Mouse (Mus musculus) myocyte (in vitro differentiated cells): ENCODE measurements around the gene Farp1. TPM values are rescaled to one million over a fixed set of nuclear protein-coding genes. Genes with fewer than 3 reads are reported as not detected.

Experiments used
- H3K27me3 ChIP-seq: one replicate; pipeline ENCODE4 v1.6.1; 2011; ENCODE audit not compliant: control insufficient read depth, insufficient read depth, insufficient read length
- H3K36me3 ChIP-seq: one replicate; pipeline ENCODE4 v1.6.1; 2011; ENCODE audit not compliant: control insufficient read depth, insufficient read depth
- H3K4me2 ChIP-seq: one replicate; pipeline ENCODE4 v1.6.1; 2011; ENCODE audit warnings: low read depth, control low read depth
- H3K4me3 ChIP-seq: one replicate; pipeline ENCODE4 v1.5.1; 2011; ENCODE audit warnings: mild to moderate bottlenecking, control low read depth, moderate library complexity
- H3K79me2 ChIP-seq: one replicate; pipeline ENCODE4 v1.6.1; 2011; ENCODE audit not compliant: control insufficient read depth, insufficient read depth
- H3ac ChIP-seq: one replicate; pipeline ENCODE4 v1.6.1; 2011; ENCODE audit not compliant: control insufficient read depth, insufficient read length
- CEBPB ChIP-seq: IDR thresholded peaks from 2 replicates; pipeline ENCODE4 v1.6.1; 2011; ENCODE audit warnings: mild to moderate bottlenecking, moderate library complexity; ENCODE audit not compliant: poor library complexity, insufficient read depth, severe bottlenecking
- E2F4 ChIP-seq: IDR thresholded peaks from one replicate; pipeline ENCODE4 v1.6.1; 2011; ENCODE audit warnings: mild to moderate bottlenecking, control low read depth, moderate library complexity; ENCODE audit not compliant: insufficient read depth
- MAX ChIP-seq: IDR thresholded peaks from one replicate; pipeline ENCODE4 v1.6.1; 2011; ENCODE audit warnings: low read depth, mild to moderate bottlenecking, control low read depth
- MYOD1 ChIP-seq, 3 experiments: IDR thresholded peaks; one replicate each; pipeline ENCODE4 v1.6.1; 2011; ENCODE audit warnings: control low read depth in 2 of 3, low read depth in 2 of 3, mild to moderate bottlenecking in 2 of 3, moderate library complexity in 1 of 3; ENCODE audit not compliant: insufficient read length in 2 of 3, control insufficient read depth in 1 of 3
- MYOG ChIP-seq, 3 experiments: IDR thresholded peaks; one replicate each; pipeline ENCODE4 v1.6.1; 2011; ENCODE audit warnings: control low read depth in 2 of 3, low read depth in 2 of 3, mild to moderate bottlenecking in 2 of 3; ENCODE audit not compliant: insufficient read length in 2 of 3, control insufficient read depth in 1 of 3, insufficient read depth in 1 of 3
- POLR2A ChIP-seq: IDR thresholded peaks from one replicate; pipeline ENCODE4 v1.6.1; 2011; ENCODE audit warnings: low read depth, mild to moderate bottlenecking, control low read depth, moderate library complexity; ENCODE audit not compliant: insufficient read length
- POLR2AphosphoS2 ChIP-seq: IDR thresholded peaks from one replicate; pipeline ENCODE4 v1.6.1; 2011; ENCODE audit warnings: low read depth, control low read depth; ENCODE audit not compliant: insufficient read length
- REST ChIP-seq: IDR thresholded peaks from one replicate; pipeline ENCODE4 v1.6.1; 2011; ENCODE audit warnings: mild to moderate bottlenecking, control low read depth, moderate library complexity; ENCODE audit not compliant: insufficient read depth, insufficient read length
- SRF ChIP-seq: IDR thresholded peaks from one replicate; pipeline ENCODE4 v1.6.1; 2011; ENCODE audit warnings: low read depth; ENCODE audit not compliant: control insufficient read depth, insufficient read length
- TCF12 ChIP-seq: IDR thresholded peaks from one replicate; pipeline ENCODE4 v1.6.1; 2011; ENCODE audit warnings: mild to moderate bottlenecking, control low read depth; ENCODE audit not compliant: poor library complexity, insufficient read depth, severe bottlenecking
- TCF3 ChIP-seq: IDR thresholded peaks from one replicate; pipeline ENCODE4 v1.6.1; 2011; ENCODE audit warnings: low read depth, control low read depth; ENCODE audit not compliant: insufficient read length
- USF1 ChIP-seq: IDR thresholded peaks from one replicate; pipeline ENCODE4 v1.6.1; 2011; ENCODE audit warnings: low read depth, mild to moderate bottlenecking, control low read depth, moderate library complexity
- polyA plus RNA-seq: library from polyadenylated mRNA; unstranded; fragments of >200 nt; fragmentation: generic; extraction: Trizol; gene quantifications from one replicate; pipeline ENCODE4 v1.2.1, GENCODE M21; 2012; ENCODE audit warnings: missing spikeins

Gene Farp1
- polyA plus RNA-seq, 1 experiment: 29.7 TPM

DNA sequence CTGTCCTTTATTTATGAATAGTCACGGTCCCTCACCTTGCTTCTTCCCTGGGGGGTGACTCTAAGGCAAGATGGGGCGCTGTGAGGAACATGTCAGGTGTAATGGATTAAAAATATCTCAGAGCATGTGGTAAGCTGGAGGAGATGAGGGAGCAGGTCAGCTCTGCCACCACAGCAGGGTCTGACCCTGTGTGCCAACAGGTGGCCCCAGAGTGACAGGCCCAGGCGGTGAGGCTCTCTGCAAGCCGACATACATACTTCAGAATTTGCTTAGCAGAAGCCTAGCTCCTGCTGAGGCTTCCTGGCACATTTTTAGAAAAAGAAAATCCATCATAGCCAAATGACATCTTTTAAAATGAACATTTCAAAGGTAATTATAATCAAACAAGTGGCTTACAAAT lies 178.7 kb downstream of the Farp1 start:
- TF ChIP-seq USF1 (no peak), POLR2AphosphoS2 (no peak), POLR2A (no peak), TCF3 (no peak), MAX (no peak), MYOD1 (IDR thresholded peaks at IDR 0.05; ENCODE audit: control insufficient read depth in 1 of 3, insufficient read length in 2 of 3, low read depth in 2 of 3) (peak in 2 of 3 experiments; percentile 63 to 89), SRF (no peak), E2F4 (no peak), MYOG (IDR thresholded peaks at IDR 0.05; ENCODE audit: control insufficient read depth in 1 of 3, insufficient read depth in 1 of 3, insufficient read length in 2 of 3, low read depth in 2 of 3) (peak in 2 of 3 experiments; percentile 60 to 69), CEBPB (no peak), TCF12 (no peak)
- H3ac ChIP-seq: no peak overlapping the region
- peaks cover 11% of the 10 kb centered on the region for H3K36me3 ChIP-seq
- peaks cover 3% of the 10 kb centered on the region for H3K79me2 ChIP-seq
- H3K4me2 ChIP-seq: no peak overlapping the region
- no peak overlapping the region for H3K4me3 ChIP-seq
- no peaks in the 10 kb centered on the region for H3K27me3 ChIP-seq

- no peaks in the 10 kb centered on the region for H3K27me3 ChIP-seq
- H3K36me3 ChIP-seq: peaks cover 6% of the 10 kb centered on the region
- no peak for TF ChIP-seq CEBPB
- no peak for TF ChIP-seq TCF3
- no peak for TF ChIP-seq USF1
- no peak for TF ChIP-seq MYOG (IDR thresholded peaks at IDR 0.05; ENCODE audit: control insufficient read depth in 1 of 3, insufficient read depth in 1 of 3, insufficient read length in 2 of 3, low read depth in 2 of 3)
- TF ChIP-seq MYOD1 (IDR thresholded peaks at IDR 0.05; ENCODE audit: control insufficient read depth in 1 of 3, insufficient read length in 2 of 3, low read depth in 2 of 3): no peak
- no peak for TF ChIP-seq E2F4
- no peak for TF ChIP-seq MAX
- no peak for TF ChIP-seq SRF
- no peak for TF ChIP-seq POLR2AphosphoS2
- no peak for TF ChIP-seq REST
- no peak for TF ChIP-seq POLR2A
- no peak for TF ChIP-seq TCF12
- H3ac ChIP-seq: no peak overlapping the region
- no peak overlapping the region for H3K4me2 ChIP-seq
- H3K4me3 ChIP-seq: no peak overlapping the region
- peaks cover 3% of the 10 kb centered on the region for H3K79me2 ChIP-seq
Measured at GRCm38 (mm10) chr14:121214636-121215257, 179.7 kb downstream of the Farp1 start.

DNA sequence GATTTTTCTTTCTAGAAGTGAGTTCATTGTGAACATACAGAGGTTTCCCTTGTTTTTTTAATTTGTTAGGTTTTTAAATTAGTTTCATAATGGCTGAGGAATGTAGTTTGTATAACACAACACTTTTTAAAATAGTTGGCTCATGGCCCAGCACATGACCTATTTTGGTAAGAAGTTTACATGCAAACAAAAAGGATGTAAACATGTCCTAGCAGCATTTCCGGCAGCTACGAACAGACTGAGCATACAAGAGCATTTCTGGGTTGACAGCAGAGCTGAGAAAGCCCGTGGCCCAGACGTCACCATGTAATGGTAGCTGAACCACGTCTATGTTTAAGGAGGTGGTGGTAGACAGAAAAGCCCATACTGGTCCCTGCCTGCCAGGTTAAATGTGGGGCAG lies 180.8 kb downstream of the Farp1 start:
- Histone ChIP-seq H3ac (no peak overlapping the region), H3K4me2 (no peak overlapping the region), H3K79me2 (peaks cover 3% of the 10 kb centered on the region), H3K36me3 (peaks cover 9% of the 10 kb centered on the region), H3K4me3 (no peak overlapping the region), H3K27me3 (no peaks in the 10 kb centered on the region)
- TF ChIP-seq MAX: no peak

DNA sequence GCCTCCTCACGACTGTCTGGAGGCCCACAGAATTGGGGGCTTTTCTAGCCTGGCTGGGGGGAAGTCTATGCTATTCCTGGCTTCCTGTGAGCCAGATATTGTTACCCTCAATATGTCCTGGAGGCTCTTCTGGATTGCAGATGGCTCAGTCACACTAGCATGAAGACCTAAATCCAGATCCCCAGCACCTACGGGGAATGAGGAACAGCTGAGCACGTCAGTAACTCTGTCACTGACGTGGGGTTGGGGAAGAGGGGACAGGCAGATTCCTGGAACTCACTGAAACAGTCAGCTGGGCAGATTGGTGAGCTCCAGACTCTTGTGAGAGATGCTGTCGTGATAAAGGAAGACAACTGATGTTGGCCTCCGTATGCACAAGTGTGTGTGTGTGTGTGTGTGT lies 181.7 kb downstream of the Farp1 start:
- TF ChIP-seq MYOG (IDR thresholded peaks at IDR 0.05; ENCODE audit: control insufficient read depth in 1 of 3, insufficient read depth in 1 of 3, insufficient read length in 2 of 3, low read depth in 2 of 3): peak in 1 of 3 experiments; percentile 57
- no peak for TF ChIP-seq CEBPB
- peak in 2 of 3 experiments; percentile 41 to 66 for TF ChIP-seq MYOD1 (IDR thresholded peaks at IDR 0.05; ENCODE audit: control insufficient read depth in 1 of 3, insufficient read length in 2 of 3, low read depth in 2 of 3)
- no peak for TF ChIP-seq TCF3
- no peaks in the 10 kb centered on the region for H3K27me3 ChIP-seq
- no peak overlapping the region for H3K4me3 ChIP-seq
- peaks cover 17% of the 10 kb centered on the region for H3K36me3 ChIP-seq
- H3K79me2 ChIP-seq: peaks cover 3% of the 10 kb centered on the region
- no peak overlapping the region for H3ac ChIP-seq
- H3K4me2 ChIP-seq: no peak overlapping the region

GRCm38 (mm10) chr14:121218620-121219019 lies 183.6 kb downstream of the Farp1 start:
- Histone ChIP-seq H3ac (no peak overlapping the region), H3K79me2 (peaks cover 3% of the 10 kb centered on the region), H3K4me2 (no peak overlapping the region), H3K27me3 (no peaks in the 10 kb centered on the region), H3K36me3 (peaks cover 16% of the 10 kb centered on the region), H3K4me3 (no peak overlapping the region)
- TF ChIP-seq USF1 (no peak), TCF12 (no peak), TCF3 (no peak), E2F4 (no peak), MYOD1 (IDR thresholded peaks at IDR 0.05; ENCODE audit: control insufficient read depth in 1 of 3, insufficient read length in 2 of 3, low read depth in 2 of 3) (no peak), MAX (no peak), REST (no peak), MYOG (IDR thresholded peaks at IDR 0.05; ENCODE audit: control insufficient read depth in 1 of 3, insufficient read depth in 1 of 3, insufficient read length in 2 of 3, low read depth in 2 of 3) (no peak), CEBPB (no peak), POLR2AphosphoS2 (no peak)
